Mouse (Mus musculus) hindbrain, embryonic 16.5 days (tissue): Measurements from ENCODE around the gene Endou. TPM values are rescaled to one million over a fixed set of nuclear protein-coding genes. Genes with fewer than 3 reads are reported as not detected.

Experiments used
- ATAC-seq: fragments of 200-750 bp; cut with Nextera tagmentation; 2 replicates; pipeline ENCODE4 v1.8.0; 2017; ENCODE audit warnings: moderate TSS enrichment, moderate library complexity
- H3K27ac ChIP-seq: fragments of 300-500 bp; sonication (generic); 2 replicates; pipeline ENCODE4 v1.5.1; 2014; ENCODE audit warnings: low read depth, mild to moderate bottlenecking, control low read depth, low read length, moderate library complexity
- H3K27me3 ChIP-seq: fragments of 300-500 bp; sonication (generic); replicated peaks from 2 replicates; pipeline ENCODE4 v1.6.1; 2014; ENCODE audit warnings: low read length; ENCODE audit not compliant: control insufficient read depth, insufficient read depth
- H3K36me3 ChIP-seq: fragments of 300-500 bp; sonication (generic); 2 replicates; pipeline ENCODE4 v1.6.1; 2014; ENCODE audit warnings: mild to moderate bottlenecking, low read length, moderate library complexity, mixed read lengths; ENCODE audit not compliant: control insufficient read depth, insufficient read depth
- H3K4me1 ChIP-seq: fragments of 300-500 bp; sonication (generic); 2 replicates; pipeline ENCODE4 v1.6.1; 2014; ENCODE audit warnings: low read depth, low read length; ENCODE audit not compliant: control insufficient read depth, insufficient read depth
- H3K4me2 ChIP-seq: fragments of 300-500 bp; sonication (generic); 2 replicates; pipeline ENCODE4 v1.6.1; 2014; ENCODE audit warnings: mild to moderate bottlenecking, low read length, control low read depth, moderate library complexity
- H3K4me3 ChIP-seq: fragments of 300-500 bp; sonication (generic); 2 replicates; pipeline ENCODE4 v1.5.1; 2014; ENCODE audit warnings: mild to moderate bottlenecking, low read length, control low read depth, moderate library complexity
- H3K9ac ChIP-seq: fragments of 300-500 bp; sonication (generic); 2 replicates; pipeline ENCODE4 v1.6.1; 2014; ENCODE audit warnings: low read depth, mild to moderate bottlenecking, control low read depth, low read length, moderate library complexity
- H3K9me3 ChIP-seq: fragments of 300-500 bp; sonication (generic); 2 replicates; pipeline ENCODE4 v1.6.1; 2014; ENCODE audit warnings: mild to moderate bottlenecking, low read length, moderate library complexity; ENCODE audit not compliant: control insufficient read depth
- whole genome bisulfite sequencing: fragments of 180-500 bp; shearing (Covaris S2); extraction: QIAGEN DNeasy Blood & Tissue Kit; methylation state at CpG from one replicate; pipeline ENCODE4 v1.1.7; 2014; 5-methylcytosine and 5-hydroxymethylcytosine counted together
- polyA plus RNA-seq: library from polyadenylated mRNA; unstranded; fragments of >200 nt; fragmentation: Nextera tagmentation; extraction: Ambion mirVana; gene quantifications from 2 replicates; pipeline ENCODE4 v1.2.1, GENCODE M21; 2015

Gene Endou
- polyA plus RNA-seq, 1 experiment from 2014 or later, result 0.14 TPM

DNA sequence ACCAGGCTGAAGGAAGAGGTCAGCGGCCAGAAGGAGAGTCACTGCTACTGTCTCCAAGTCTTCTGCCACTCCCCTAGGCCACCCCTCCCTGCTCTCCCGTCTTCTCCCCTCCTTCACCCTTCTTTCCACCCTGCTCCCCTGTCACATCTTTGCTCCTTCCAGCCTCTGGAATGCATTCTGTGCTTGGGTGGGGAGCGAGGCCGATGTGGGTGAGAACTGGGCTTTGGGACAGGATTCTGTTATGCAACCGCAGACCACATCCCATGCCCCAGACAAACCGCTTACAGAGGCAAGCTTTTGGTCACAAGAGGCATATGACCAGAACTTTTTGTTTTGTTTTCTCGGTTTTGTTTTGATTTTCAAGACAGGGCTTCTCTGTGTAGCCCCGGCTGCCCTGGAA lies 4.1 kb downstream of the Endou start:
- Histone ChIP-seq H3K4me1 (no peaks in the 10 kb centered on the region), H3K9me3 (no peaks in the 10 kb centered on the region), H3K27me3 (no peaks in the 10 kb centered on the region), H3K36me3 (no peaks in the 10 kb centered on the region), H3K9ac (no peak overlapping the region), H3K4me2 (no peak overlapping the region), H3K4me3 (no peak overlapping the region), H3K27ac (no peak overlapping the region)
- no peak for ATAC-seq
- WGBS, result 78% methylated on average over 8 of the region's 8 CpGs

DNA sequence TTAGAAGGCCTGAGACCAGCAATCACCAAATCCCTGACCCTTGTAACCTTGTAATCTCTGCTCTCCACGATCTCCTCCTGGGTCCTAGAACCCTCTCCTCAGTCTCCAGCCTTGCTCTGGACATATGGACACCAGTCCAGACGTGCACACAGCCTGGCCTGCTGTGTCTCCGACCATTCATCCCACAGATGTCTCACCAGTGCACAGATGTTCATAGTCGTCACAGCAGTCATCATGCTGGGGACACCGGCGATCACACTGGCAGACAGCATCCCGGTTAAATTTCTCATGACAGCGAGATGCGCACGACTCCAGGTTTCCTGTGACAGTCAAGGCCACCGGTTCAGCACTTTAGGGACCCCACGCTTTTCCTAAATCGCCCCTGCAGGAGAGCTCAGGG lies 4.8 kb downstream of the Endou start:
- 77% methylated on average over 13 of the region's 13 CpGs for WGBS
- ATAC-seq, result no peak
- no peak overlapping the region for H3K4me3 ChIP-seq
- H3K36me3 ChIP-seq, result no peaks in the 10 kb centered on the region
- no peak overlapping the region for H3K4me2 ChIP-seq
- no peaks in the 10 kb centered on the region for H3K4me1 ChIP-seq
- H3K27me3 ChIP-seq, result no peaks in the 10 kb centered on the region
- no peak overlapping the region for H3K9ac ChIP-seq
- H3K27ac ChIP-seq, result no peak overlapping the region
- H3K9me3 ChIP-seq, result no peaks in the 10 kb centered on the region

DNA sequence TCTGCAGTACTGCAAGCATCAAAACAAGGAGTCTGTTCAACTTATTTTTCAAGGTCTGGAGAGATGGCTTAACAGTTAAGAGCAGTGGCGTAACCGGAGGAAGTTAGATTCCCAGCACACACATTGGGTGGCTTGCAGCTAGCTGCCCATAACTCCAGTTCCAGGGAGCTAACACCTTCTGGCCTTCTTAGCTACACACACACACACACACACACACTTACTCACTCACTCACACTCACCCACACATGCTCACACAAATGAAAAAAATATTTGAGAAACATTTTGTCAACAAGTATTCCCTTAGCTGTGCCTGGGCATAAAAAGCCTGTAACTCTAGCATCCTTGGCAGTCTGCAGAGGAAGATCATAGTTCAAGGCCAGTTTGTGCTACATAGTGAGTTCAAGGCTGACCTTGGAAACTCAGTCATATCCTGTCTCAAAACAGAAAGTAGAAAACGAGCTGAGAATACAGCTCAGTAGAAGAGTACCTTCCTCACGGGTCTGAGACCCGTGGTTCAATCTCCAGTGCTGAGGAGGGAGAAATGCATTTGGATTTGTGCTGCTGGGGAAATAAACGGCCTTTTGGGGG lies 5.8 kb downstream of the Endou start:
- no peak overlapping the region for H3K9ac ChIP-seq
- no peaks in the 10 kb centered on the region for H3K36me3 ChIP-seq
- no peak overlapping the region for H3K4me3 ChIP-seq
- no peak overlapping the region for H3K27ac ChIP-seq
- H3K4me2 ChIP-seq, result no peak overlapping the region
- WGBS, result 79% methylated on average over 6 of the region's 6 CpGs
- ATAC-seq, result no peak
- H3K9me3 ChIP-seq, result no peaks in the 10 kb centered on the region
- H3K27me3 ChIP-seq, result no peaks in the 10 kb centered on the region
- no peaks in the 10 kb centered on the region for H3K4me1 ChIP-seq

DNA sequence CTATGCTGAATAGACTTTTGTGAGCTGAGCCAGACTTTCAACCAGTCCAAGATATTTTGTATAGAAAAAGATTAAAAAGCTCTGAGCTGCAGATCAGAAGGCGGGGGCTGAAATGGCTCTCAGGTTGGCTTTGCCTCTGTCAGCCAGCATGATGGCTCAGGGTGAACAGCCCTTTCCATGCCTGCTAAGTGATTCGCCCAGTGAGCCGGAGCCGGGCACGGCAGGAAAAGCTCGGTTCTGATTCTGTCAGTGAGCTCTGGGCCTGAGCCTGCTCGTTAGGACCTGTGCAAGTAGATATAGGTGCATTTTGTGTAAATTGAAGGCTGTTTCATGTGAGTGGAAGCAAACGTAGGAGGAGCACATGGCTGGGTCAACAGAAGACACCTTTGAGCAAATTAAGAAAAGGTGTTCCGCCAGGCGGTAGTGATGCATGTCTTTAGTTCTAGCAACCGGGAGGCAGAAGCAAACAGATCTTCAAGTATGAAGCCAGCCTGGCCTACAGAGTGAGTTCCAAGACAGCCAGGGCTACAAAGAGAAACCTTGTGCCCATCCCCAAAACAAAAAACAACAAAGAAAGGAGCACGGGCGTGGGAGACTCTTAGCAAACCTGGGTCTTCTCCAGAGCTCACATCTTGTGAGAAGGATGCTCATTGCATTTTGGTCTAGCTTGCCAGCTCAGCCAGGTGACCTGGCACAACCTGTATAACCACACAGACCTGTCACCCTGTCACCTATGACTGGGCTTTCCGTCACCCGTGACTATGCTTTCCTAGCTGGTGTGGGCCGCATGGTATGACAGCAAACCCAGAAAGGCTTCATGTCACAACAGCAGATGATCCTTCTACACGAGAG lies 6.6 kb downstream of the Endou start:
- Histone ChIP-seq H3K27ac (no peak overlapping the region; the same call in 1 of the 2 replicates), H3K4me3 (no peak overlapping the region), H3K27me3 (no peaks in the 10 kb centered on the region), H3K9ac (no peak overlapping the region), H3K4me2 (no peak overlapping the region), H3K36me3 (no peaks in the 10 kb centered on the region), H3K4me1 (no peaks in the 10 kb centered on the region), H3K9me3 (no peaks in the 10 kb centered on the region)
- WGBS, result 88% methylated on average over 17 of the region's 17 CpGs
- ATAC-seq, result no peak

DNA sequence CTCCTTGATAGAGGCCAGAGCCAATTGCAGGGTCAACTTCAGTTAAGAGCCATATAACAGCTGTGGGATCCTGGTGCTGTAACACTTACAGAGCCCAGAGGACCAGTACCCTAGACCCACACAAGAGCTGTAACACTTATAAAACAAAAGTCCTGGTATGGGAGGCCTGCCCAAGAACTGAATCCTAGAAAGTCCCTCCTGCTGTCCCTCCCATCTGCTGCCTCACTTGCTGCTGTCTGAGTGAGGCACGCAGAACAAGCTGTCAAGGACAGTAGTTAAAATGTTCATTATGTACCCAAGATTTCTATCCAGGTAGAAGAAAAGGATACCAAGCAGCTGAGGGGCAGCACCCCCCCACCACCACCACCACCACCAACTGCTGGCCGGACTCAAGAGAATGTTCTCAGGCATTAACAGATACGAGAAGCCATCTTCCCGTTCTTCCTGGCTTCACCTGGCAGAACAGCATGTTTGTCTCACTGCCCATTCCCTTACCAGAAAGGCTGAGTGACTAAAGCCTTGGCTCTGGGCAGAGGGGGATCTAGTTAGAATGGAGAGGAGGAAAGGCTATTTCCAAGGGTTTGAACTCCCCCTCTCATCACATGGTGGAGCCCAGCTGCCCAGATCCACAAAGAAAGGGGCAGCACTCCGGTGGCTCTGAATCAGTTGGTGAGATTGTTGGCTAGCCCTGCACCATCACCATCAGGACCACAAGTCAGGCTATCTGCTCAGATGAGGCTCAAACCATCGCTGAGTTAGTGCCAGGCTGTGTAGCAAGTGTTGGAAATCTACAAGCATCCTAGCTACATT lies 7.4 kb downstream of the Endou start:
- Histone ChIP-seq H3K4me2 (no peak overlapping the region), H3K27me3 (no peaks in the 10 kb centered on the region), H3K4me3 (no peak overlapping the region), H3K27ac (no peak overlapping the region), H3K9me3 (no peaks in the 10 kb centered on the region), H3K9ac (no peak overlapping the region), H3K4me1 (no peaks in the 10 kb centered on the region), H3K36me3 (no peaks in the 10 kb centered on the region)
- ATAC-seq, result peak; percentile 48; the same call in 1 of the 2 replicates
- 77% methylated on average over 6 of the region's 6 CpGs for WGBS

DNA sequence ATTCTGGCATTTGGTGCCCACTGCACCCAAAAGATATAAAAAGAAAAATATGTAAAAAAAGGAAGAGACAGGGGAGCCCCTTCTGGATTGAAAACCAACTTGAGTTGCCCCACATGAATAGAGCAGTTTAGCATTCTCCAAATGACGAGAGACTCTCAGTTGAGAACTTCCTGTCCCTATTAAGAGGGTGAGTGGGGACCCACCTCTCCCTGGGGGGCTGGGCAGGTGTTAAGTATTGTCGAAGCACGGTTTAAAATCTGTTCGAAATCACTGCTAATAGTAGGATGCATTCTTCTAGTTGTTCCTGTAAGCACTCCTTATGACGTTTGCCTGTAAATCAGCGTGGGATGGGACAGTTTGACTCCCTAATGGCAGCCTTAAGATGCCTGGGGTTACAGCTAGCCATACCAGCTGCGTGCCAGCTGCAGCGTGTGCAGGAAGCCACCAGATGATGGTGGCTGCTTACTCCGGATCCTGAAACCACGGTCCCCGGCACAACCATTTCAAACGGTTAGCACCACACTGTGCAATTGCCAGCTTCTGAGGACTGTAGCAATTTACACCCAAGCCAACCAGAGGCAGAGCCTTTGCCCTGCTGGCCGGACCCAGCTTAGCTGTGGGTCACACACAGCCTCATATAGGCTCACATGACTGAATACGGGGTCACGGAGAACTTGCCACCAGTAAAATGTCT lies 10.0 kb downstream of the Endou start:
- Histone ChIP-seq H3K4me2 (no peak overlapping the region), H3K9ac (no peak overlapping the region), H3K27me3 (no peaks in the 10 kb centered on the region), H3K36me3 (no peaks in the 10 kb centered on the region), H3K9me3 (no peaks in the 10 kb centered on the region), H3K4me1 (no peaks in the 10 kb centered on the region), H3K27ac (no peak overlapping the region), H3K4me3 (no peak overlapping the region)
- 79% methylated on average over 15 of the region's 15 CpGs for whole genome bisulfite sequencing
- ATAC-seq, result no peak

DNA sequence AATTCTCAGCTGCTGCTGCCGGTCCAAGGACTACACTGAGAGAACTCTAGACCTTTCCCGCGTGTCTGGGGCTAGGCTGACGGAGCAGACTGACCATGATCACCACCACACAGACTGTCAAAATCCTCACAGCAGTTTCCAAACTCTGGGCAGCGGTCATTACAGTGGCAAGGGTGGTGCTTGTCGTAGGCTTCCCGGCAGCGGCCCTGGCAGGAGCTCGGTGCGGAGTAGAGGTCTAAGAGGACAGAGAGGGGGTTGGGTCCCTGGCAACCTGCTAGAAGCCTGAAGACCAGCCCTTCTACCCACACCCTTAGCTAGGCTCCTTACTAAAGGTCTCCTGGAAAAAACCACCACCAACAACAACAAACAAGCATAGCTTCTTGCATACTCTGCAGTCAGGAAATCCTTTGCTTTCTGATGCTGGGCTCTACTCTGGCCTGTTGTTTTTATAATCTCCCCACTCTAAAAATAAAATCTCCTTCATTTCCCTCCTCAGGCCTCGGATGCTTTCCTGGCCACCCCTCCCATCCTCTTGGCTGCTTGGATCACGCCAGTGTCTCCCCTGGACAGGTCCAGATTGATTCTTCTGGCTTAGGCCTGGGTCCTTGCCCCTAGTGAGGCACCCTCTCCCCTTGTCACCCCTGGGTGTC lies 11.0 kb downstream of the Endou start:
- H3K4me2 ChIP-seq, result no peak overlapping the region
- H3K27ac ChIP-seq, result no peak overlapping the region
- no peak overlapping the region; the same call in 1 of the 2 replicates for H3K9ac ChIP-seq
- no peaks in the 10 kb centered on the region for H3K9me3 ChIP-seq
- no peaks in the 10 kb centered on the region for H3K36me3 ChIP-seq
- no peak for ATAC-seq
- 78% methylated on average over 12 of the region's 12 CpGs for WGBS
- no peaks in the 10 kb centered on the region for H3K4me1 ChIP-seq
- H3K4me3 ChIP-seq, result no peak overlapping the region
- H3K27me3 ChIP-seq, result no peaks in the 10 kb centered on the region

DNA sequence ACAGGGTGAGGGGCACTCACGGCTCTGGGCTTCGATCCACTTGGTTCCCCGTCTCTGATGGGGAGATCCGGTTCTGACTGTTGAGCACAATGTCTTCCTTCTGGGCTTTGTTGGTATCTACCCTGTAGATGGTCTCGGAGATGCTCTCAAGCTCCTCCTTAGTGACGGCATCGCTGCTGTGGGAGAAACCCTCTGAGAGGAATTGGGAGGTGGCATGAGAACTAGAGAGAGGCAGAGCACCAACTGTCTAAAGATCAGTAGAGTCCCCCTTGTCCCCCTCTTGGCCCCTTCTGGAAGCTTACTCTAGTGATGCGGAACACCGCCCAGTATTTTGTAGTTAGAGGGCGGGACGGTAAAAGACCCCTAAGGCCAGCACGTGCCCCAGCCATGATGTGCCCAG lies 11.6 kb downstream of the Endou start:
- no peak for ATAC-seq
- no peaks in the 10 kb centered on the region for H3K4me1 ChIP-seq
- no peak overlapping the region for H3K4me3 ChIP-seq
- no peak overlapping the region for H3K9ac ChIP-seq
- 91% methylated on average over 12 of the region's 12 CpGs for WGBS
- H3K36me3 ChIP-seq, result no peaks in the 10 kb centered on the region
- no peaks in the 10 kb centered on the region for H3K9me3 ChIP-seq
- H3K27me3 ChIP-seq, result no peaks in the 10 kb centered on the region
- H3K27ac ChIP-seq, result no peak overlapping the region
- H3K4me2 ChIP-seq, result no peak overlapping the region
